Mouse (Mus musculus) lung, postnatal 4 days (tissue): ENCODE results near the gene Ros1.

Experiments used
- DNase-seq, 2 experiments: peaks; one replicate each; pipeline ENCODE4 v3.0.0; 2021

Gene Ros1

GRCm38 (mm10) chr10:52021736-52022394 lies 173.2 kb downstream of the Ros1 start:
- DNase-seq, result no peak

- DNase-seq, result no peak
Measured at GRCm38 (mm10) chr10:52021231-52021630, 173.8 kb downstream of the Ros1 start.

GRCm38 (mm10) chr10:52018471-52018870 lies 176.6 kb downstream of the Ros1 start:
- no peak for DNase-seq
